Mouse (Mus musculus) hindbrain, embryonic 10.5 days (tissue): Measurements from ENCODE around the gene Lrrc36. TPM values are rescaled to one million over a fixed set of nuclear protein-coding genes. Genes with fewer than 3 reads are reported as not detected.

ENCODE experiments used
- DNase-seq: peaks from one replicate; pipeline ENCODE4 v3.0.0-alpha.2; 2017; ENCODE audit warnings: low spot score
- H3K27ac ChIP-seq: fragments of 300-500 bp; sonication (generic); 2 replicates; pipeline ENCODE4 v1.5.1; 2016; ENCODE audit warnings: mild to moderate bottlenecking, moderate library complexity
- H3K27me3 ChIP-seq: fragments of 300-500 bp; sonication (generic); 2 replicates; pipeline ENCODE4 v1.6.1; 2016; ENCODE audit warnings: mild to moderate bottlenecking; ENCODE audit not compliant: poor library complexity, insufficient read depth, severe bottlenecking
- H3K36me3 ChIP-seq: fragments of 300-500 bp; sonication (generic); 2 replicates; pipeline ENCODE4 v1.6.1; 2016; ENCODE audit warnings: mild to moderate bottlenecking, moderate library complexity
- H3K4me1 ChIP-seq: fragments of 300-500 bp; sonication (generic); replicated peaks from 2 replicates; pipeline ENCODE4 v1.6.1; 2016; ENCODE audit warnings: mild to moderate bottlenecking
- H3K4me3 ChIP-seq: fragments of 300-500 bp; sonication (generic); 2 replicates; pipeline ENCODE4 v1.5.1; 2016; ENCODE audit warnings: mild to moderate bottlenecking, moderate library complexity
- H3K9me3 ChIP-seq: fragments of 300-500 bp; sonication (generic); 2 replicates; pipeline ENCODE4 v1.6.1; 2016; ENCODE audit warnings: mild to moderate bottlenecking, moderate library complexity
- WGBS: fragments of 180-500 bp; shearing (Covaris S2); methylation state at CpG from one replicate; pipeline ENCODE4 v1.1.7; 2016; 5-methylcytosine and 5-hydroxymethylcytosine counted together
- polyA plus RNA-seq: library from polyadenylated mRNA; unstranded; fragments of >200 nt; fragmentation: Nextera tagmentation; extraction: Ambion mirVana; gene quantifications from 2 replicates; pipeline ENCODE4 v1.2.1, GENCODE M21; 2016

The Lrrc36 gene
- polyA plus RNA-seq, 1 experiment from 2014 or later, result 2.5 TPM

- H3K9me3 ChIP-seq, result peaks cover 3% of the 10 kb centered on the region; the same call in 1 of the 2 replicates
- no peak for DNase-seq
- H3K4me1 ChIP-seq, result peaks cover 4% of the 10 kb centered on the region; the same call in 1 of the 2 replicates
- WGBS, result 91% methylated on average over 5 of the region's 5 CpGs
- no peaks in the 10 kb centered on the region for H3K27me3 ChIP-seq
- no peak overlapping the region for H3K4me3 ChIP-seq
- H3K27ac ChIP-seq, result no peak overlapping the region
- no peaks in the 10 kb centered on the region for H3K36me3 ChIP-seq
Observed at GRCm38 (mm10) chr8:105400016-105400415, 13.4 kb upstream of the Lrrc36 start.

GRCm38 (mm10) chr8:105403467-105403866 lies 9.9 kb upstream of the Lrrc36 start:
- 94% methylated on average over 8 of the region's 8 CpGs for WGBS
- peaks cover 3% of the 10 kb centered on the region; the same call in 1 of the 2 replicates for H3K9me3 ChIP-seq
- H3K27me3 ChIP-seq, result no peaks in the 10 kb centered on the region

GRCm38 (mm10) chr8:105404496-105404895 lies 8.9 kb upstream of the Lrrc36 start:
- Histone ChIP-seq H3K27me3 (no peaks in the 10 kb centered on the region), H3K27ac (no peak overlapping the region), H3K36me3 (no peaks in the 10 kb centered on the region), H3K4me1 (no peaks in the 10 kb centered on the region; the same call in 1 of the 2 replicates), H3K9me3 (peaks cover 3% of the 10 kb centered on the region; the same call in 1 of the 2 replicates), H3K4me3 (no peak overlapping the region)
- 49% methylated on average over 1 of the region's 1 CpGs for WGBS
- DNase-seq, result no peak

More at GRCm38 (mm10) chr8:105403467-105403866, 9.9 kb upstream of the Lrrc36 start:
- Histone ChIP-seq H3K4me3 (no peak overlapping the region), H3K4me1 (no peaks in the 10 kb centered on the region; the same call in 1 of the 2 replicates), H3K27ac (no peak overlapping the region), H3K36me3 (no peaks in the 10 kb centered on the region)
- DNase-seq, result no peak

- Histone ChIP-seq H3K36me3 (no peaks in the 10 kb centered on the region), H3K9me3 (no peaks in the 10 kb centered on the region), H3K4me3 (no peak overlapping the region), H3K27ac (no peak overlapping the region), H3K4me1 (no peaks in the 10 kb centered on the region), H3K27me3 (no peaks in the 10 kb centered on the region)
- DNase-seq, result no peak
- WGBS, result 84% methylated on average over 10 of the region's 10 CpGs
Observed at GRCm38 (mm10) chr8:105406416-105406815, 7.0 kb upstream of the Lrrc36 start.

GRCm38 (mm10) chr8:105408331-105408730 lies 5.0 kb upstream of the Lrrc36 start:
- H3K27me3 ChIP-seq, result peaks cover 15% of the 10 kb centered on the region
- H3K36me3 ChIP-seq, result no peaks in the 10 kb centered on the region
- peaks cover 3% of the 10 kb centered on the region for H3K4me1 ChIP-seq
- WGBS, result 71% methylated on average over 7 of the region's 7 CpGs
- H3K4me3 ChIP-seq, result no peak overlapping the region
- H3K27ac ChIP-seq, result no peak overlapping the region
- DNase-seq, result no peak
- H3K9me3 ChIP-seq, result no peaks in the 10 kb centered on the region

- Histone ChIP-seq H3K4me1 (peaks cover 9% of the 10 kb centered on the region), H3K9me3 (no peaks in the 10 kb centered on the region), H3K27me3 (peaks cover 31% of the 10 kb centered on the region), H3K27ac (no peak overlapping the region), H3K4me3 (no peak overlapping the region), H3K36me3 (no peaks in the 10 kb centered on the region)
- DNase-seq, result no peak
- 96% methylated on average over 6 of the region's 6 CpGs for WGBS
Observed at GRCm38 (mm10) chr8:105409947-105410346, 3.4 kb upstream of the Lrrc36 start.

- no peaks in the 10 kb centered on the region for H3K36me3 ChIP-seq
- no peak for DNase-seq
- no peaks in the 10 kb centered on the region for H3K4me1 ChIP-seq
- H3K9me3 ChIP-seq, result no peaks in the 10 kb centered on the region
- H3K27ac ChIP-seq, result no peak overlapping the region
- H3K4me3 ChIP-seq, result no peak overlapping the region
- H3K27me3 ChIP-seq, result peaks cover 17% of the 10 kb centered on the region
- 84% methylated on average over 2 of the region's 2 CpGs for WGBS
Observed at GRCm38 (mm10) chr8:105418992-105419391, 5.6 kb downstream of the Lrrc36 start.

GRCm38 (mm10) chr8:105419800-105420199 lies 6.4 kb downstream of the Lrrc36 start:
- no peaks in the 10 kb centered on the region for H3K4me1 ChIP-seq
- no peak overlapping the region for H3K27ac ChIP-seq
- H3K9me3 ChIP-seq, result no peaks in the 10 kb centered on the region
- DNase-seq, result no peak
- H3K4me3 ChIP-seq, result no peak overlapping the region
- H3K27me3 ChIP-seq, result peaks cover 9% of the 10 kb centered on the region
- H3K36me3 ChIP-seq, result no peaks in the 10 kb centered on the region
- WGBS, result 91% methylated on average over 4 of the region's 4 CpGs

- no peaks in the 10 kb centered on the region for H3K9me3 ChIP-seq
- no peaks in the 10 kb centered on the region for H3K4me1 ChIP-seq
- no peak for DNase-seq
- no peak overlapping the region for H3K4me3 ChIP-seq
- H3K27me3 ChIP-seq, result no peaks in the 10 kb centered on the region
- H3K36me3 ChIP-seq, result no peaks in the 10 kb centered on the region
- WGBS, result 71% methylated on average over 1 of the region's 1 CpGs
- no peak overlapping the region for H3K27ac ChIP-seq
Observed at GRCm38 (mm10) chr8:105422006-105422405, 8.6 kb downstream of the Lrrc36 start.

- 84% methylated on average over 6 of the region's 6 CpGs for WGBS
- Histone ChIP-seq H3K9me3 (no peaks in the 10 kb centered on the region), H3K4me3 (no peak overlapping the region), H3K4me1 (no peaks in the 10 kb centered on the region; the same call in 1 of the 2 replicates), H3K27ac (no peak overlapping the region), H3K27me3 (no peaks in the 10 kb centered on the region), H3K36me3 (no peaks in the 10 kb centered on the region)
- DNase-seq, result no peak
Observed at GRCm38 (mm10) chr8:105426878-105427277, 13.5 kb downstream of the Lrrc36 start.

- WGBS, result 65% methylated on average over 7 of the region's 7 CpGs
- no peaks in the 10 kb centered on the region for H3K9me3 ChIP-seq
- H3K36me3 ChIP-seq, result no peaks in the 10 kb centered on the region
- H3K27ac ChIP-seq, result peak overlapping the region; percentile 54; the same call in 1 of the 2 replicates
- no peaks in the 10 kb centered on the region for H3K27me3 ChIP-seq
- H3K4me3 ChIP-seq, result no peak overlapping the region
- no peak for DNase-seq
- peaks cover 20% of the 10 kb centered on the region for H3K4me1 ChIP-seq
Observed at GRCm38 (mm10) chr8:105431743-105432515, 18.6 kb downstream of the Lrrc36 start.

- WGBS, result 56% methylated on average over 6 of the region's 6 CpGs
- H3K4me3 ChIP-seq, result no peak overlapping the region
- H3K36me3 ChIP-seq, result no peaks in the 10 kb centered on the region
- peak overlapping the region; percentile 82 for H3K27ac ChIP-seq
- no peaks in the 10 kb centered on the region for H3K27me3 ChIP-seq
- H3K9me3 ChIP-seq, result no peaks in the 10 kb centered on the region
- H3K4me1 ChIP-seq, result peaks cover 20% of the 10 kb centered on the region
- DNase-seq, result no peak
Observed at GRCm38 (mm10) chr8:105433021-105433420, 19.6 kb downstream of the Lrrc36 start.

- no peaks in the 10 kb centered on the region for H3K27me3 ChIP-seq
- peak overlapping the region; percentile 82 for H3K27ac ChIP-seq
Observed at GRCm38 (mm10) chr8:105433511-105433910, 20.1 kb downstream of the Lrrc36 start.

More at GRCm38 (mm10) chr8:105433511-105433910, 20.1 kb downstream of the Lrrc36 start:
- 43% methylated on average over 5 of the region's 5 CpGs for WGBS
- Histone ChIP-seq H3K4me3 (no peak overlapping the region), H3K9me3 (no peaks in the 10 kb centered on the region), H3K4me1 (peaks cover 20% of the 10 kb centered on the region), H3K36me3 (no peaks in the 10 kb centered on the region)
- DNase-seq, result no peak
